Mouse (Mus musculus) ovary, adult 18-20 months (tissue): ENCODE data around the gene Ippk.

Experiments
- DNase-seq: peaks from one replicate; pipeline ENCODE4 v3.0.0; 2022; ENCODE audit warnings: low spot score, mixed read lengths

The Ippk gene

DNA sequence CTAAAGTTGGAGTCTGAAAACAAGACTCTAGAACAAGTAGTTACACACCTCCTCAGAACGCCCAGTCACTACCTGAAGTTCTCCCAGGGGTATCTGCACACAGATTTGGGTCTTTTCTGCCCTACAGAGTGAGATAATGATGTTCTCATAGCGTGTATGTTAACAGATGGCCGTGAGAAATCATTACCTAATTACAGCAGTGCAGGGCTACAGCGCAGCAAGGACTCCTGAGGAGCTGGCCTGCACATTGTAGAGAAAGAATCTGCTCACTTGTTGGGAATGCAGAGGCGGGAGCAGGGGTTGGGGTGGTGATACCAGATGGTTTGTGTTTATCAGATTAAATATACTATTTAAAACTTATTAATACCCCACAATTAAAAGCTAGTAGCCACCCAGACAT lies 59.5 kb downstream of the Ippk start:
- DNase-seq, result no peak

- DNase-seq, result no peak
Observed at GRCm38 (mm10) chr13:49485388-49485787, 64.3 kb downstream of the Ippk start.

- DNase-seq, result no peak
Observed at GRCm38 (mm10) chr13:49492376-49493368, 71.6 kb downstream of the Ippk start, which contains the start of gene Tes3-ps. Tes3-ps (plus strand) TSS chr13:49493318.

GRCm38 (mm10) chr13:49504510-49504909 lies 83.5 kb downstream of the Ippk start, which contains the start of gene Ecm2:
Ecm2 (plus strand) TSS chr13:49504810.
- DNase-seq, result no peak

DNA sequence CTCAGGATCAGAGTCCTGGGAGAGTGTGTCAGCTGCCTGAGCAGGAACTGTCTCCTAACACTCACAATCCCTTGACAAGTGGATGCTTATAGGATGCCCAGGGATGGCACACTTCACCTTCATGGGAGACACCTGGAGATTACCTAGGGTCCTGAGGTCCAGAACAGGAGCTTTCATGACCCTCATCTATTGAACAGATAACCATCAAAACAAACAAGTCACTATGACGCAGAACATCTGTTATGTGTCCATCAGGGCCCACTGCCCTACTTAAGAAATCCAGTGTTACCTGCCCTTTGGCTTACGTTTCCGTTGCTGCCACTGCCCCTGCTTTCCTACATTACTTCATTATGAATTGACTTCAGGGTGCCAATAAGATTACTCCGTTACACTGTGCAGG lies 84.7 kb downstream of the Ippk start:
- no peak for DNase-seq

GRCm38 (mm10) chr13:49507176-49507575 lies 86.1 kb downstream of the Ippk start:
- DNase-seq, result no peak
